Mouse (Mus musculus) olfactory bulb, adult 2 months (tissue): ENCODE measurements around the gene Uts2b. TPM values are rescaled to one million over a fixed set of nuclear protein-coding genes. Genes with fewer than 3 reads are reported as not detected.

Experiments used
- H3K27ac ChIP-seq: fragments of 200-500 bp; 2 replicates; pipeline ENCODE4 v1.5.1; 2012; ENCODE audit warnings: low read depth, low read length; ENCODE audit not compliant: insufficient read depth
- H3K4me1 ChIP-seq: fragments of 200-500 bp; 2 replicates; pipeline ENCODE4 v1.6.1; 2012; ENCODE audit warnings: low read length; ENCODE audit not compliant: control insufficient read depth, insufficient read depth
- H3K4me3 ChIP-seq: fragments of 200-500 bp; 2 replicates; pipeline ENCODE4 v1.5.1; 2012; ENCODE audit warnings: mild to moderate bottlenecking, low read depth, low read length, moderate library complexity; ENCODE audit not compliant: insufficient read depth
- CTCF ChIP-seq: fragments of 200-500 bp; IDR thresholded peaks from 2 replicates; pipeline ENCODE4 v1.5.1; 2012; ENCODE audit warnings: low read depth, mild to moderate bottlenecking, low read length, moderate library complexity; ENCODE audit not compliant: insufficient read depth
- POLR2A ChIP-seq: fragments of 200-500 bp; IDR thresholded peaks from 2 replicates; pipeline ENCODE4 v1.6.1; 2012; ENCODE audit warnings: mild to moderate bottlenecking, low read depth, low read length, moderate library complexity; ENCODE audit not compliant: insufficient read depth
- whole genome bisulfite sequencing: fragments of 180-500 bp; shearing (Covaris S2); methylation state at CpG from one replicate; pipeline ENCODE4 v1.1.7; 2018; 5-methylcytosine and 5-hydroxymethylcytosine counted together
- polyA plus RNA-seq: library from polyadenylated mRNA; stranded (reverse); fragments of >200 nt; gene quantifications from 2 replicates; pipeline ENCODE4 v1.2.4, GENCODE M21; 2012; ENCODE audit warnings: low replicate concordance; ENCODE audit not compliant: missing spikeins, insufficient read depth, insufficient read length

The Uts2b gene
- polyA plus RNA-seq: not detected in 2 replicates

DNA sequence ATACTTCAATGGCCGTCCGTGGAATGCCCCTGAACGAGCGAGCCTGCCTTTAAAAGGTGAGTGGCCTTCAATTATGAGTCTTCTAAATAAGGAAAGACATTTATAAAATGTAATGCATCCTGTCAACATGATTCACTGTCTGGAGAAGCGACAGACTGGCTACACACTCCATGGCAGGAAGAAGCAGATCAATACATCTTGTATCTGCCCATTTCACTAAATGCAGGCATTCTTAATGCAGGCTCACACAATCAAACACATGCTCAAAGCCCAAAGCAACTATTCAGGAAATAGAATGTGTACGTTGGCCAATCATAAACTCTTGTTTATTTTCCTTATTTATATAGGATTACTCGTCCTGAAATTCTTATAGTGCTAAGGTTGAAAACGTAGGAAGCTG lies at the start of gene Uts2b:
Gene Uts2b (minus strand): TSS at position 49 of the 400 bp plus-strand sequence.
- H3K4me1 ChIP-seq: no peaks in the 10 kb centered on the region
- WGBS: 83% methylated on average over 8 of the region's 8 CpGs
- H3K4me3 ChIP-seq: no peak within 1 kb of the TSS
- H3K27ac ChIP-seq: no peak within 1 kb of the TSS
- TF ChIP-seq CTCF (no peak), POLR2A (no peak)

DNA sequence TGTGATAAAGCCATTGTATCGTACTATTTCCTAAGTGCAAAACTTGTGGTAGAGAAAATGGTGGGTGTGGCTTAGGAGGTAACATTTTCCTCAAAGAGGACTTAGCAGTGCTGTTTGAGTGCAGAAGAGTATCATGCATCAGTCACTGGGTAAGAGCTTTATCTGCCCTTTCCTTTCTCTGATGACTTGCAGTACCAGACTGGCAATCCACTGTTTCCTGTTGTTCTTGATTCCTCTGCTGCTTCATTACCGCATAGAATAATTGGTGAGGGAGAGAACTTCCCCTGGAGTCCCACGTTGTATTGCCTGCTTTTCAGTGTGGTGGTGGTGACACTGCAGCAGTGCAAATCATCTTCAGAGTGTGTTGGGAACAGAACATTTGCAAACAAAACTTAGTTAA lies 47.6 kb upstream of the Uts2b start:
- Histone ChIP-seq H3K4me3 (no peak overlapping the region), H3K4me1 (no peaks in the 10 kb centered on the region), H3K27ac (no peak overlapping the region)
- TF ChIP-seq CTCF (no peak), POLR2A (no peak)
- 73% methylated on average over 3 of the region's 3 CpGs for WGBS

DNA sequence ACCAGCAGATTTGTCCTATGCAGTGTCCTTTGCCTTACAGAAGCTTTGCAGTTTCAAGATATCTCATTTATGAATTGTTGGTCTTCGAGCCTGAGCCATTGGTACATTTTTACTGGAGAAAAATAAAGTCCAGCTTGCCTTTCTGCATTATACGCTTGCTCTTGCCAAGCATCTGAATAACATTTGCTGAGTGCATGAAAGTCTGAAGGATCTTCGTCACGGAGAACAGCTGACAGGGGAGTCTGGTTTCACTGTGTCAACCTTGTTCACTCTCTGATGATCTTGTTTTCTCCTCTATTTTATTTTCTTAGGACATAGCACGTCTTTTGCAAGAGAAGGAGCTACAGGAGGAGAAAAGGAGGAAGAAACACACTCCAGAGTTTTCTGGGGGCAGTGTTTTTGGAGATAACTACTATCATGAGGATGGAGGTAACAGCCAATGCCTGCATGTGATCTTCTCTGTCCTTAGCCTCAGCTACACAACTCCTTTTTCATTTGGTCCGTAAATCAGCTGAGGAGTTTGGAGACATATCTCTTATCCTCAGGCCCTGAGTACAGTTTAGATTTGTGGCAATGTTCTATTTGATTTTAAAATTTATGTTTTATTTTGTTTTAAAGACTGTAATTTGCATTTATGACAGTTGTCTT lies 47.0 kb upstream of the Uts2b start:
- WGBS: 93% methylated on average over 6 of the region's 6 CpGs
- H3K27ac ChIP-seq: no peak overlapping the region
- H3K4me1 ChIP-seq: no peaks in the 10 kb centered on the region
- no peak overlapping the region for H3K4me3 ChIP-seq
- no peak for TF ChIP-seq CTCF
- TF ChIP-seq POLR2A: no peak

DNA sequence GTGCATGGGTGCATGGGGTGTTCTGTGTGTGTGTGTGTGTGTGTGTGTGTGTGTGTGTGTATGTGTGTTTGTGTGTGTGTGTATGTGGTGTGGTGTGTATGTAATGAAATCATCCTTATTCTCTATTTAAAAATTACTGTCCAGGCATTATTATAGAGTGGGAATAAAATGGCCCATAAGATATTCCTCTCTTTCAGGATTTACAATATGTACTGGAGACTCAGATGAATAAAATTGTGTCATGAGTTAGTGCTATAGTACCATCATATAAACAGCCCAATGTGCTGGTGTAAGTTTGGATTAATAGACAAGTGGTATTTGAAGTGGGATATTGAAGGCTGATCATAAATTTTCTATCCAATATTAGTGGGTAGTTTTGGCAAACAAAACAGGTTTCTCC lies 34.1 kb upstream of the Uts2b start:
- Histone ChIP-seq H3K4me3 (no peak overlapping the region), H3K4me1 (no peaks in the 10 kb centered on the region), H3K27ac (no peak overlapping the region)
- no peak for TF ChIP-seq CTCF
- no peak for TF ChIP-seq POLR2A

DNA sequence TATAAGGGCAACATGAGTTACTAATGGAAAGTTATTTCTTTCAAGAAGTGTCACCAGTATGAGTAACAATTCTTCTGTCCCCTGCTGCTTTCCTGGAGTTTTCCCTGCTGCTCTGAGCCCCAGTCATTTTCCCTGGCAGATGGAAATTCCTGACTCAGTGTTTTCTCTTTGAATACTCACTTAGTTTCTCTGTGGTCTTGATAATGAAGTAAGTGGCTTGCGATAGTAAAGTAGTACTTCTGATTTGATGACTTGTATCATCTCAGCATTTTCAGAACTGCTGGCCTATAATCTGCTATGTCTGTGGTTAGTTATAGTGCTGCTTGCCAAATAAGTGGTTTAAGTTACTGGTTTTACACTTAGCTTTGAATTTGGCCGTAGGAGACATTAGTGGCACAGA lies 31.5 kb upstream of the Uts2b start:
- no peak for TF ChIP-seq CTCF
- no peak for TF ChIP-seq POLR2A
- H3K4me3 ChIP-seq: no peak overlapping the region
- H3K27ac ChIP-seq: no peak overlapping the region
- peaks cover 2% of the 10 kb centered on the region; the same call in 1 of the 2 replicates for H3K4me1 ChIP-seq
- 41% methylated on average over 2 of the region's 2 CpGs for WGBS

DNA sequence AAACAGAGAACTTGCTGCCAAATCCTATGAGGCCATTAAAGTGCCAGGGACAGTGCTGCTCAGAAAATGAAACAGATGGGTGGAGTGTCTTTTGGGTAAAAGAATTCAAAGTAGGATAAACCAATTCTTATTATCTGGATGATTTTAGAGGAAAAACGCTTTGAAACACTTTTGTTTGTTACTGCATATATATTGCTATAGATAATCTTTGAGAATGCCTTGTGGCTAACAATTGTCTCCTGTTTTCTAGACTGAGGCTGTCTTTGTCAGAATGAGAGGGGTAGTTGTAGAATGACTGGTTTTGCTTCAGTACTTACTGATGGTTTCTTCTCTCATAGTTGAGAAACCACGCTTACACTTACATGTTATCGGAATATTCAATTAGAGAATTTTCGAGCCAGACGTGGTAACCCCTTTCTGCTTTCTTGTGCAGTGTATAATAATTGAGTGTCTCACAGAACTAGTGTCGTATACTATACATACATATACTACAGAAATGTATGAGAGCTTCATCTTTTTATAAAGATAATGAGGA lies 29.7 kb upstream of the Uts2b start:
- H3K27ac ChIP-seq: no peak overlapping the region
- H3K4me3 ChIP-seq: no peak overlapping the region
- 82% methylated on average over 6 of the region's 6 CpGs for WGBS
- TF ChIP-seq CTCF (no peak), POLR2A (no peak)
- H3K4me1 ChIP-seq: peaks cover 2% of the 10 kb centered on the region; the same call in 1 of the 2 replicates

DNA sequence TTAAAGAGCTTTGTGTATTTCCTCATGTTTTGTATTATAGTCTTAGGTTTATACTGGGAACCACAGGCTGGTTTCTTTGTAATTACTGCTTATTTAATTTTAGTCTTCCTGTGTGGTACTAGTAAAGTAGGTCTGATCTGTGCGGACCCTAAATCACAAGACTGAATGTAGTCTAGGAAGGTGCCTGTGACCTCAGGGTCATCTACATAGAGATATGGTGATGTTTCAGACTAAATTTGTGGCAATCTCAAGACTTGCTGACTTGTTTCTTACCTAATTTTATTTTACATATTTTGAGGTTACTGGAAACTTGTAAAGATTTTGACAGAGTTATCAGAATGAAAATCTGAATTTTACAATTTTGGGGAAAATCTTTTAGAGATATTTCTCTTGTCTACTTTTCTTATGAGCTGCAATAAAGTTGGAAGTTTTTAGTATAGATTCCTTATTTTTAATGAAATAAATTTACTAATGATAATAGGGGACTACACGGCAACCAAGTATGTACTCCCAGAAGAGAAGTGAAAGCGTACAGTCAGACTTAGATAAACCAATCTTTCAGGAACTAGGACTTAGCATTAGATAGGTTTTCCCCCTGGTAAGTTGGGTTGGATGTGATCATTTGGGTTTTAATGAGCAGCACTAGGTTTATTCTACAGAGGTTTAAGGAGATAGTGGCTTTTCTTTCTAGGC lies 29.1 kb upstream of the Uts2b start:
- H3K4me3 ChIP-seq: no peak overlapping the region
- TF ChIP-seq CTCF (no peak), POLR2A (no peak)
- peaks cover 2% of the 10 kb centered on the region; the same call in 1 of the 2 replicates for H3K4me1 ChIP-seq
- no peak overlapping the region for H3K27ac ChIP-seq
- 85% methylated on average over 3 of the region's 3 CpGs for WGBS

DNA sequence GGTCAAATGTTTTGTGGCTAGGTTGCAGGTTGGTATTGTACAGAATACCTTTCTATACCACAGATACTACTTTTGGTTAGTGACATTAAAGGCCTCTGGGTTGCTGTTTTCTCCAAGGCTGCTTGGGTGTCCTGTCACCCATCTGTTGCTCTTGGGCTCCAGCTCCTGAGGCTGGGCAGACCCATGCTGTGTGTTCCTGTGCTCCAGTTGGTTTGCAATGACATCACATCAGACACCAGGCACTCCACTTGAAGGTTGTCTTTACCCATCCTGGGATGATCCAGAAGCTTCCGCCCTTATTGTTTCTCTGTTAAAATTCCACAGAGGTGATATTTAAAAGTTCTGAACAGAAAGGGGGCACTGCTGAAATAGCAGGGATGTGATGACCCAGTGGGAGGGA lies 26.9 kb upstream of the Uts2b start:
- Histone ChIP-seq H3K4me1 (peaks cover 3% of the 10 kb centered on the region), H3K4me3 (no peak overlapping the region), H3K27ac (no peak overlapping the region)
- whole genome bisulfite sequencing: 91% methylated on average over 1 of the region's 1 CpGs
- TF ChIP-seq CTCF (no peak), POLR2A (no peak)
